In the genomic region with DNA sequence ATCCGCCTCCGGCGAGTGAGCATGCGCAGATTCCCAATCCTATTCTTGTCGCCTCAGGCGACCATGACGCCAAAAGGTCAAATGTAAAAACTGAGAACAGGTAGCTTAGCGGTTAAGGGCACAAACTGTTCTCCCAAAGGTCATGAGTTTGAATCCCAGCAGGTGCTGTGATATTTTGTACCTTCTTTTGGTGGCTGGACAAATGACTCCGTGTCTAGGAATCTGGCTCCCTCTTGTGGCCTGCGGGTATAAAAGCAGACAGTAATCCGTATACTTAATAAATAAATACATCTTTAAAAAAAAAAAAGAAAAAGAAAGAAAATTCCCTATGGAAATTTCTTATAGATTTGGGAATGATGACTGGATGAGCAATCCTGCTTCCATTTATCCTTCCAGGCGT, we compare ENCODE assay signal across 10 mouse cellular contexts. TPM values are rescaled to one million over a fixed set of nuclear protein-coding genes. Genes with fewer than 3 reads are reported as not detected.
DNase-seq lines count a peak whose midpoint lies in the region; ATAC-seq and TF ChIP-seq lines count a peak whose summit lies in the region.
"Not testable (repeated sequence)": the region's sequence is repeated elsewhere in the genome, so short reads cannot be mapped to it uniquely, and the experiment has no call there.
"Had no signal": no experiment of that assay in that cellular context is flagged by ENCODE, and none has a peak within 500 bp of the region (broad histone marks: within the 10 kb centered on the region; RNA-seq: fewer than 3 reads in every experiment).

No protein-coding gene starts in this region.

- not testable (repeated sequence) for ATAC-seq in forebrain, postnatal 0 days; hindbrain, embryonic 14.5 days (ENCODE audit: low FRiP score); lung, embryonic 16.5 days (ENCODE audit: low read depth)

- not testable (repeated sequence) for H3K36me3 ChIP-seq in forebrain, postnatal 0 days (ENCODE audit: insufficient read depth); hindbrain, embryonic 14.5 days (replicated peaks; ENCODE audit: control insufficient read depth, insufficient read depth); lung, embryonic 16.5 days (ENCODE audit: control insufficient read depth, insufficient read depth, low read length)

- not testable (repeated sequence) for H3K9ac ChIP-seq in forebrain, postnatal 0 days; hindbrain, embryonic 14.5 days; lung, embryonic 16.5 days (ENCODE audit: low read length)

- not testable (repeated sequence) for TF ChIP-seq POLR2A in olfactory bulb, adult 2 months (IDR thresholded peaks at IDR 0.05; ENCODE audit: insufficient read depth, low read depth, low read length)

- H3K27ac ChIP-seq in forebrain, postnatal 0 days (ENCODE audit: low read depth, low read length); hindbrain, embryonic 14.5 days; lung, embryonic 16.5 days (ENCODE audit: low read length); olfactory bulb, adult 2 months (ENCODE audit: insufficient read depth, low read depth, low read length): not testable (repeated sequence)

- peak; percentile 32 for DNase-seq in T-cell, adult 2 months (ENCODE audit: low spot score)
- DNase-seq in cerebellum, adult 9-10 months = peak; percentile 13
- peak; percentile 15 for DNase-seq in forebrain, postnatal 0 days
- peak; percentile 41 for DNase-seq in hindbrain, embryonic 14.5 days (ENCODE audit: low spot score)
- DNase-seq in layer of hippocampus, postnatal 14 days (ENCODE audit: low spot score in 2 of 2) = peak; percentile 23 to 26
- peak; percentile 61 for DNase-seq in thymus, postnatal 4 days

- H3K4me3 ChIP-seq in forebrain, postnatal 0 days (ENCODE audit: low read depth, low read length) = peak overlapping the region; percentile 7; the same call in 1 of the 2 replicates
- peak overlapping the region; percentile 17 for H3K4me3 ChIP-seq in hindbrain, embryonic 14.5 days (replicated peaks; ENCODE audit: low read length)
- H3K4me3 ChIP-seq in lung, embryonic 16.5 days (ENCODE audit: low read length) = peak overlapping the region; percentile 6; the same call in 1 of the 2 replicates
- peak overlapping the region; percentile 40 for H3K4me3 ChIP-seq in olfactory bulb, adult 2 months (ENCODE audit: insufficient read depth, low read depth, low read length)

- not testable (repeated sequence) for H3K4me1 ChIP-seq in forebrain, postnatal 0 days (ENCODE audit: insufficient read depth); hindbrain, embryonic 14.5 days (replicated peaks; ENCODE audit: control insufficient read depth, insufficient read depth, low read length); lung, embryonic 16.5 days (replicated peaks; ENCODE audit: control insufficient read depth, insufficient read depth, low read length); olfactory bulb, adult 2 months (ENCODE audit: control insufficient read depth, insufficient read depth, low read length)

- 38% methylated on average over 12 of the region's 12 CpGs for WGBS in forebrain, postnatal 0 days
- 38% methylated on average over 12 of the region's 12 CpGs for WGBS in hindbrain, embryonic 14.5 days
- 34% methylated on average over 12 of the region's 12 CpGs for WGBS in lung, embryonic 16.5 days
- WGBS in olfactory bulb, adult 2 months = 38% methylated on average over 12 of the region's 12 CpGs

- peak overlapping the region; percentile 30 for H3K4me2 ChIP-seq in forebrain, postnatal 0 days (ENCODE audit: low read depth)
- peak overlapping the region; percentile 36 for H3K4me2 ChIP-seq in hindbrain, embryonic 14.5 days (replicated peaks)
- peak overlapping the region; percentile 39; the same call in 1 of the 2 replicates for H3K4me2 ChIP-seq in lung, embryonic 16.5 days (ENCODE audit: low read depth, low read length)

- H3K9me3 ChIP-seq in forebrain, postnatal 0 days (ENCODE audit: low read length) = peaks cover 18% of the 10 kb centered on the region; the same call in 1 of the 2 replicates
- peaks cover 32% of the 10 kb centered on the region for H3K9me3 ChIP-seq in hindbrain, embryonic 14.5 days (ENCODE audit: control insufficient read depth, low read length)
- H3K9me3 ChIP-seq in lung, embryonic 16.5 days (ENCODE audit: control insufficient read depth, low read length) = not testable (repeated sequence)

- not testable (repeated sequence) for H3K27me3 ChIP-seq in forebrain, postnatal 0 days (ENCODE audit: insufficient read depth, low read length); hindbrain, embryonic 14.5 days (ENCODE audit: control insufficient read depth, insufficient read depth, low read length); lung, embryonic 16.5 days (ENCODE audit: control insufficient read depth, insufficient read depth, low read depth, low read length)

- TF ChIP-seq CTCF in forebrain, postnatal 0 days (IDR thresholded peaks at IDR 0.05; ENCODE audit: low read depth) = peak; percentile 38; the same call in 1 of the 2 replicates
- TF ChIP-seq CTCF in olfactory bulb, adult 2 months (IDR thresholded peaks at IDR 0.05; ENCODE audit: insufficient read depth, low read depth, low read length) = not testable (repeated sequence)

RNA-seq across cellular contexts. Expression of gene Zfp369, which starts 32.2 kb away (rescaled TPM):
- total RNA-seq in forebrain, postnatal 0 days (2014; rRNA removed) = 45.3 and 65.3 TPM in 2 replicates
- 6.2 and 9.7 TPM in 2 replicates for polyA plus RNA-seq in forebrain, postnatal 0 days (2015; fragmentation: Nextera tagmentation; extraction: Ambion mirVana)
- polyA plus RNA-seq in hindbrain, embryonic 14.5 days (2014; fragmentation: Nextera tagmentation; extraction: Ambion mirVana) = 23.1 and 27.8 TPM in 2 replicates
- 10 to 100 TPM; 65.6 to 66.3 TPM for total RNA-seq in layer of hippocampus, postnatal 14 days (2021)
- polyA plus RNA-seq in lung, embryonic 16.5 days (2015; fragmentation: Nextera tagmentation; extraction: Ambion mirVana) = 9.9 and 10.9 TPM in 2 replicates
- not detected in 2 replicates for polyA plus RNA-seq in olfactory bulb, adult 2 months (2012; ENCODE audit: insufficient read depth, insufficient read length, low replicate concordance, missing spikeins)

RNA-seq across cellular contexts. Expression of gene Gm10775, which starts 51.5 kb away (rescaled TPM):
- total RNA-seq in forebrain, postnatal 0 days (2014; rRNA removed) = not detected in 2 replicates
- 0.82 and 1.1 TPM in 2 replicates for polyA plus RNA-seq in forebrain, postnatal 0 days (2015; fragmentation: Nextera tagmentation; extraction: Ambion mirVana)
- 0.17 and 0.37 TPM in 2 replicates for polyA plus RNA-seq in hindbrain, embryonic 14.5 days (2014; fragmentation: Nextera tagmentation; extraction: Ambion mirVana)
- total RNA-seq in layer of hippocampus, postnatal 14 days (2021) = under 1 TPM; 0.37 to 0.64 TPM
- not detected in 2 replicates for polyA plus RNA-seq in lung, embryonic 16.5 days (2015; fragmentation: Nextera tagmentation; extraction: Ambion mirVana)
- polyA plus RNA-seq in olfactory bulb, adult 2 months (2012; ENCODE audit: insufficient read depth, insufficient read length, low replicate concordance, missing spikeins) = not detected in 2 replicates
- polyA plus RNA-seq: hindbrain, embryonic 11.5 days; myocyte had no signal
